ENCODE assay signal across 30 mouse cellular contexts in genomic region chr1:153378587-153378986, GRCm38 (mm10). TPM values are rescaled to one million over a fixed set of nuclear protein-coding genes. Genes with fewer than 3 reads are reported as not detected.
DNase-seq lines count a peak whose midpoint lies in the region; ATAC-seq and TF ChIP-seq lines count a peak whose summit lies in the region.
"Had no signal": no experiment of that assay in that cellular context is flagged by ENCODE, and none has a peak within 500 bp of the region (broad histone marks: within the 10 kb centered on the region; RNA-seq: fewer than 3 reads in every experiment).

No protein-coding gene starts in this region.

- no peaks in the 10 kb centered on the region for H3K27me3 ChIP-seq in liver, postnatal 0 days (ENCODE audit: insufficient read depth, low read length)
- H3K27me3 ChIP-seq in liver, embryonic 12.5 days (replicated peaks), result 0 out of 2 replicates have a peak, but pooled peaks cover 4% of the 10 kb centered on the region
- H3K27me3 ChIP-seq in lung, postnatal 0 days (replicated peaks; ENCODE audit: insufficient read depth, low read length), result no peaks in the 10 kb centered on the region
- no peaks in the 10 kb centered on the region for H3K27me3 ChIP-seq in midbrain, embryonic 14.5 days (ENCODE audit: control insufficient read depth, insufficient read depth, low read length)
- H3K27me3 ChIP-seq: forebrain, embryonic 12.5 days; heart, embryonic 13.5 days; limb, embryonic 13.5 days; lung, embryonic 15.5 days; neural tube, embryonic 12.5 days had no signal

- no peak overlapping the region for H3K9ac ChIP-seq in liver, postnatal 0 days (replicated peaks)
- H3K9ac ChIP-seq in liver, embryonic 12.5 days, result no peak overlapping the region
- no peak overlapping the region for H3K9ac ChIP-seq in lung, postnatal 0 days (replicated peaks; ENCODE audit: low read depth)
- no peak overlapping the region for H3K9ac ChIP-seq in midbrain, embryonic 14.5 days (replicated peaks; ENCODE audit: low read length)
- H3K9ac ChIP-seq: forebrain, embryonic 12.5 days; forebrain, postnatal 0 days; heart, embryonic 13.5 days; hindbrain, embryonic 14.5 days; limb, embryonic 13.5 days; lung, embryonic 15.5 days; neural tube, embryonic 12.5 days had no signal

- WGBS in liver, postnatal 0 days (ENCODE audit: insufficient replicate concordance), result 44% methylated on average over 6 of the region's 6 CpGs
- WGBS in liver, embryonic 12.5 days (ENCODE audit: insufficient replicate concordance), result 48% methylated on average over 6 of the region's 6 CpGs
- WGBS in lung, postnatal 0 days, result 39% methylated on average over 6 of the region's 6 CpGs
- 59% methylated on average over 6 of the region's 6 CpGs for WGBS in midbrain, embryonic 14.5 days

- ATAC-seq in liver, postnatal 0 days, result 0 out of 2 replicates have a peak, but pooled peaks have one; percentile 23
- no peak for ATAC-seq in liver, embryonic 12.5 days
- ATAC-seq in granulocyte monocyte progenitor cell, adult 5-6 weeks (replicated peaks; ENCODE audit: poor library complexity, severe bottlenecking), result peak; percentile 62
- ATAC-seq in lung, postnatal 0 days, result peak; percentile 98
- no peak for ATAC-seq in midbrain, embryonic 14.5 days (ENCODE audit: low FRiP score, low TSS enrichment)
- ATAC-seq: CD4-positive, CD25-positive, alpha-beta regulatory T cell, adult 4 months; forebrain, postnatal 0 days; inflammation-experienced regulatory T-cells, adult 6 months; midbrain, embryonic 16.5 days had no signal

- no peaks in the 10 kb centered on the region for H3K4me1 ChIP-seq in liver, postnatal 0 days (ENCODE audit: insufficient read depth)
- H3K4me1 ChIP-seq in liver, embryonic 12.5 days, result no peaks in the 10 kb centered on the region
- no peaks in the 10 kb centered on the region for H3K4me1 ChIP-seq in lung, postnatal 0 days (ENCODE audit: insufficient read depth, low read depth, low read length)
- no peaks in the 10 kb centered on the region for H3K4me1 ChIP-seq in midbrain, embryonic 14.5 days (ENCODE audit: control insufficient read depth, insufficient read depth, low read length)
- H3K4me1 ChIP-seq: limb, embryonic 13.5 days; lung, embryonic 15.5 days; neural tube, embryonic 12.5 days had no signal

- no peak overlapping the region for H3K27ac ChIP-seq in liver, postnatal 0 days (ENCODE audit: low read depth)
- H3K27ac ChIP-seq in liver, embryonic 12.5 days, result no peak overlapping the region
- H3K27ac ChIP-seq in lung, postnatal 0 days (ENCODE audit: low read length), result no peak overlapping the region
- no peak overlapping the region for H3K27ac ChIP-seq in midbrain, embryonic 14.5 days (replicated peaks; ENCODE audit: low read depth, low read length)
- H3K27ac ChIP-seq: forebrain, embryonic 12.5 days; heart, embryonic 13.5 days; hindbrain, embryonic 14.5 days; limb, embryonic 13.5 days; lung, embryonic 15.5 days; neural tube, embryonic 12.5 days had no signal

- H3K36me3 ChIP-seq in liver, postnatal 0 days (replicated peaks; ENCODE audit: insufficient read depth, low read length), result no peaks in the 10 kb centered on the region
- H3K36me3 ChIP-seq in liver, embryonic 12.5 days, result no peaks in the 10 kb centered on the region
- no peaks in the 10 kb centered on the region for H3K36me3 ChIP-seq in lung, postnatal 0 days (ENCODE audit: insufficient read depth, low read length)
- H3K36me3 ChIP-seq in midbrain, embryonic 14.5 days (ENCODE audit: control insufficient read depth, insufficient read depth, low read length), result no peaks in the 10 kb centered on the region
- H3K36me3 ChIP-seq: forebrain, embryonic 12.5 days; G1E; heart, embryonic 13.5 days; limb, embryonic 13.5 days; lung, embryonic 15.5 days; neural tube, embryonic 12.5 days had no signal

- no peak overlapping the region for H3K4me2 ChIP-seq in liver, postnatal 0 days (ENCODE audit: low read depth, low read length)
- no peak overlapping the region for H3K4me2 ChIP-seq in liver, embryonic 12.5 days
- H3K4me2 ChIP-seq in lung, postnatal 0 days (replicated peaks; ENCODE audit: low read depth, low read length), result no peak overlapping the region
- no peak overlapping the region for H3K4me2 ChIP-seq in midbrain, embryonic 14.5 days (ENCODE audit: low read length)
- H3K4me2 ChIP-seq: forebrain, embryonic 12.5 days; heart, embryonic 13.5 days; hindbrain, embryonic 14.5 days; limb, embryonic 13.5 days; liver, embryonic 11.5 days; lung, embryonic 15.5 days; neural tube, embryonic 12.5 days had no signal

- no peak for TF ChIP-seq CTCF in liver, postnatal 0 days (IDR thresholded peaks at IDR 0.05; ENCODE audit: low read depth)
- TF ChIP-seq CTCF in lung, postnatal 0 days (IDR thresholded peaks at IDR 0.05), result no peak

- DNase-seq in liver, postnatal 0 days, result no peak
- DNase-seq in lung, postnatal 0 days (ENCODE audit: low spot score), result peak; percentile 88
- peak; percentile 36 to 51 for DNase-seq in lung, postnatal 4 days
- DNase-seq in cerebellum, postnatal 36 days, result no peak
- no peak for DNase-seq in cerebellum, adult 8-10 months
- DNase-seq in midbrain, embryonic 14.5 days, result no peak
- DNase-seq: adrenal gland, postnatal 14 days; cerebellum, adult 11-12 months; cerebellum, postnatal 10 days; forebrain, postnatal 0 days; heart, postnatal 10 days; kidney, adult 11 months; kidney, postnatal 14 days; thymus, postnatal 4 days had no signal

- no peak overlapping the region for H3K4me3 ChIP-seq in liver, postnatal 0 days (ENCODE audit: low read depth, low read length)
- H3K4me3 ChIP-seq in liver, embryonic 12.5 days, result no peak overlapping the region
- H3K4me3 ChIP-seq in lung, postnatal 0 days (ENCODE audit: low read depth, low read length), result no peak overlapping the region
- H3K4me3 ChIP-seq in midbrain, embryonic 14.5 days (replicated peaks; ENCODE audit: low read depth, low read length), result no peak overlapping the region
- H3K4me3 ChIP-seq: erythroblast, embryonic 14.5 days; forebrain, embryonic 12.5 days; heart, embryonic 13.5 days; limb, embryonic 13.5 days; lung, embryonic 15.5 days; neural tube, embryonic 12.5 days had no signal

- no peaks in the 10 kb centered on the region for H3K9me3 ChIP-seq in liver, postnatal 0 days (ENCODE audit: low read length)
- H3K9me3 ChIP-seq in liver, embryonic 12.5 days (replicated peaks), result no peaks in the 10 kb centered on the region
- no peaks in the 10 kb centered on the region for H3K9me3 ChIP-seq in lung, postnatal 0 days (ENCODE audit: low read length)
- H3K9me3 ChIP-seq in midbrain, embryonic 14.5 days (ENCODE audit: control insufficient read depth, low read length), result no peaks in the 10 kb centered on the region
- H3K9me3 ChIP-seq: forebrain, embryonic 12.5 days; G1E; heart, embryonic 13.5 days; limb, embryonic 13.5 days; lung, embryonic 15.5 days; neural tube, embryonic 12.5 days had no signal

- TF ChIP-seq EP300 in liver, postnatal 0 days (IDR thresholded peaks at IDR 0.05; ENCODE audit: low read depth), result no peak
- peak; percentile 49; the same call in 1 of the 2 replicates for TF ChIP-seq EP300 in lung, postnatal 0 days (IDR thresholded peaks at IDR 0.05)

RNA-seq across cellular contexts. Expression of gene Lamc1, which starts 46.0 kb away (rescaled TPM):
- polyA plus RNA-seq in liver, postnatal 0 days (2015; fragmentation: Nextera tagmentation; extraction: Ambion mirVana), result 9.6 and 11.5 TPM in 2 replicates
- polyA plus RNA-seq in liver, embryonic 12.5 days (2016; fragmentation: Nextera tagmentation; extraction: Ambion mirVana), result 14.8 and 15.7 TPM in 2 replicates
- total RNA-seq in granulocyte monocyte progenitor cell, adult 5-6 weeks (2014; fragmentation: Nextera tagmentation), result 3.3 and 5.1 TPM in 2 replicates
- total RNA-seq in granulocyte monocyte progenitor cell, adult 5-6 weeks (2017), result 2.7 and 5.2 TPM in 2 replicates
- 101 and 106 TPM in 2 replicates for polyA plus RNA-seq in lung, postnatal 0 days (2015; fragmentation: Nextera tagmentation; extraction: Ambion mirVana)
- polyA plus RNA-seq in midbrain, embryonic 14.5 days (2014; fragmentation: Nextera tagmentation; extraction: Ambion mirVana), result 12.4 and 23.8 TPM in 2 replicates

RNA-seq across cellular contexts. Expression of gene Shcbp1l, which starts 46.4 kb away (rescaled TPM):
- 0.05 TPM in 2 replicates for polyA plus RNA-seq in liver, postnatal 0 days (2015; fragmentation: Nextera tagmentation; extraction: Ambion mirVana)
- polyA plus RNA-seq in liver, embryonic 12.5 days (2016; fragmentation: Nextera tagmentation; extraction: Ambion mirVana), result 0.18 and 0.24 TPM in 2 replicates
- 1.2 and 3.9 TPM in 2 replicates for total RNA-seq in granulocyte monocyte progenitor cell, adult 5-6 weeks (2014; fragmentation: Nextera tagmentation)
- 0.36 and 0.99 TPM in 2 replicates for total RNA-seq in granulocyte monocyte progenitor cell, adult 5-6 weeks (2017)
- polyA plus RNA-seq in lung, postnatal 0 days (2015; fragmentation: Nextera tagmentation; extraction: Ambion mirVana), result 0.12 and 0.17 TPM in 2 replicates
- polyA plus RNA-seq in midbrain, embryonic 14.5 days (2014; fragmentation: Nextera tagmentation; extraction: Ambion mirVana), result 0.26 and 0.47 TPM in 2 replicates
- total RNA-seq: gastrocnemius, adult 8-10 months; heart, postnatal 10 days; hematopoietic stem cell, adult 5-6 weeks had no signal
- polyA plus RNA-seq: erythroblast, embryonic 14.5 days had no signal

Comparison
In these comparisons a context has a peak if more than half of its experiments do, and no peak if none do; other contexts are left out.
1. ATAC-seq: peak in liver, postnatal 0 days (single experiment), granulocyte monocyte progenitor cell, adult 5-6 weeks (single experiment) and lung, postnatal 0 days (single experiment); none in liver, embryonic 12.5 days (single experiment) and midbrain, embryonic 14.5 days (single experiment).
2. DNase-seq: peak in lung, postnatal 0 days (single experiment) and lung, postnatal 4 days (2 of 2); none in liver, postnatal 0 days (single experiment), cerebellum, postnatal 36 days (0 of 2), cerebellum, adult 8-10 months (single experiment) and midbrain, embryonic 14.5 days (single experiment).